In genomic region chr2:162658997-162659396, GRCm38 (mm10) we compare ENCODE assay signal across 7 mouse cellular contexts. TPM values are rescaled to one million over a fixed set of nuclear protein-coding genes. Genes with fewer than 3 reads are reported as not detected.
DNase-seq lines count a peak whose midpoint lies in the region; ATAC-seq and TF ChIP-seq lines count a peak whose summit lies in the region.

No protein-coding gene starts in this region.

- TF ChIP-seq CTCF in intestine, postnatal 0 days (IDR thresholded peaks at IDR 0.05; ENCODE audit: low read depth) = peak; percentile 94
- peak; percentile 91 for TF ChIP-seq CTCF in small intestine, adult 2 months (IDR thresholded peaks at IDR 0.05; ENCODE audit: extremely low read depth, insufficient read length, insufficient replicate concordance, low read depth, low read length)

- no peak overlapping the region for H3K4me3 ChIP-seq in intestine, postnatal 0 days (ENCODE audit: low read depth, low read length)
- no peak overlapping the region for H3K4me3 ChIP-seq in small intestine, adult 2 months (ENCODE audit: low read depth, low read length)

- intact Hi-C loops in left cerebral cortex, postnatal 25 days (cut with DNase I) = loop anchor here (5.0 to 10.0 kb wide), 2 partner anchors 997 to 1444 kb away; no protein-coding TSS in a partner anchor

- H3K27ac ChIP-seq in intestine, postnatal 0 days (ENCODE audit: low read depth, low read length) = no peak overlapping the region
- no peak overlapping the region for H3K27ac ChIP-seq in small intestine, adult 2 months (ENCODE audit: insufficient read depth, low read depth, low read length)

- H3K27me3 ChIP-seq in intestine, postnatal 0 days (replicated peaks; ENCODE audit: control insufficient read depth, insufficient read depth, low read length) = peaks cover 43% of the 10 kb centered on the region
- H3K27me3 ChIP-seq in small intestine, adult 2 months (ENCODE audit: control insufficient read depth, insufficient read depth, low read length) = peaks cover 22% of the 10 kb centered on the region

- no peaks in the 10 kb centered on the region for H3K36me3 ChIP-seq in intestine, postnatal 0 days (ENCODE audit: control insufficient read depth, insufficient read depth)
- H3K36me3 ChIP-seq in small intestine, adult 2 months (ENCODE audit: control insufficient read depth, insufficient read depth, low read length) = no peaks in the 10 kb centered on the region

- ATAC-seq in intestine, postnatal 0 days = peak; percentile 24; the same call in 1 of the 2 replicates

- DNase-seq in adrenal gland, postnatal 10 days = peak; percentile 90
- DNase-seq in embryo, embryonic 10 days (ENCODE audit: low spot score) = peak; percentile 93
- peak; percentile 42 for DNase-seq in gastrocnemius, postnatal 25 days
- DNase-seq in left cerebral cortex, postnatal 25 days (ENCODE audit: low spot score in 2 of 2) = peak; percentile 94 to 96
- peak; percentile 89 for DNase-seq in mesoderm, embryonic 11.5 days (ENCODE audit: low read depth, low spot score)

- no peak for TF ChIP-seq POLR2A in small intestine, adult 2 months (IDR thresholded peaks at IDR 0.05; ENCODE audit: low read depth, low read length)

- H3K9ac ChIP-seq in intestine, postnatal 0 days (ENCODE audit: low read depth, low read length) = no peak overlapping the region

- H3K4me1 ChIP-seq in intestine, postnatal 0 days (replicated peaks; ENCODE audit: control insufficient read depth, insufficient read depth, low read length) = no peaks in the 10 kb centered on the region
- H3K4me1 ChIP-seq in small intestine, adult 2 months (ENCODE audit: control insufficient read depth, insufficient read depth, insufficient read length, low read length) = peaks cover 4% of the 10 kb centered on the region

- WGBS in intestine, postnatal 0 days = under 1% methylated on average over 18 of the region's 18 CpGs
- WGBS in small intestine, adult 2 months = under 1% methylated on average over 18 of the region's 18 CpGs

- H3K9me3 ChIP-seq in intestine, postnatal 0 days (ENCODE audit: control insufficient read depth) = no peaks in the 10 kb centered on the region

- H3K4me2 ChIP-seq in intestine, postnatal 0 days (replicated peaks; ENCODE audit: low read depth) = peak overlapping the region; percentile 39

RNA-seq across cellular contexts. Expression of gene Ptprt, which starts 1.9 kb away (rescaled TPM):
- total RNA-seq in adrenal gland, postnatal 10 days (2021) = 1 to 10 TPM in 1 of 2 experiments, under 1 TPM in 1; 0.99 to 1.4 TPM
- under 1 TPM; 0.46 to 0.59 TPM for total RNA-seq in gastrocnemius, postnatal 25 days (2021)
- polyA plus RNA-seq in intestine, postnatal 0 days (2015; fragmentation: Nextera tagmentation; extraction: Ambion mirVana) = 0.50 and 0.59 TPM in 2 replicates
- 100 to 1,000 TPM in 1 of 2 experiments, 10 to 100 TPM in 1; 94.2 to 103 TPM for total RNA-seq in left cerebral cortex, postnatal 25 days (2021)
- 0.39 and 0.60 TPM in 2 replicates for polyA plus RNA-seq in small intestine, adult 2 months (2012; rRNA removed)

Comparison
In these comparisons a context has a peak if more than half of its experiments do, and no peak if none do; other contexts are left out.
1. DNase-seq: peak in every context shown above with its lines; median percentile 95 in left cerebral cortex, postnatal 25 days; 93 in embryo, embryonic 10 days; 90 in adrenal gland, postnatal 10 days; 89 in mesoderm, embryonic 11.5 days; 42 in gastrocnemius, postnatal 25 days.
2. RNA of gene Ptprt, which starts 1.9 kb away (total RNA-seq): 94.2 to 103 TPM in left cerebral cortex, postnatal 25 days; 0.99 to 1.4 TPM in adrenal gland, postnatal 10 days and 0.46 to 0.59 TPM in gastrocnemius, postnatal 25 days; every median in the first group is over 10 times any median in the second.